Mouse (Mus musculus) thymus, postnatal 14 days (tissue): ENCODE data around the gene Parp16.
A peak's percentile ranks its signal among the peaks of the same experiment; 100 is the strongest.
"Not testable (repeated sequence)": the region's sequence is repeated elsewhere in the genome, so short reads cannot be mapped to it uniquely, and the experiment has no call there.

Source experiments
- DNase-seq: peaks from one replicate; pipeline ENCODE4 v3.0.0; 2021

Parp16 gene

DNA sequence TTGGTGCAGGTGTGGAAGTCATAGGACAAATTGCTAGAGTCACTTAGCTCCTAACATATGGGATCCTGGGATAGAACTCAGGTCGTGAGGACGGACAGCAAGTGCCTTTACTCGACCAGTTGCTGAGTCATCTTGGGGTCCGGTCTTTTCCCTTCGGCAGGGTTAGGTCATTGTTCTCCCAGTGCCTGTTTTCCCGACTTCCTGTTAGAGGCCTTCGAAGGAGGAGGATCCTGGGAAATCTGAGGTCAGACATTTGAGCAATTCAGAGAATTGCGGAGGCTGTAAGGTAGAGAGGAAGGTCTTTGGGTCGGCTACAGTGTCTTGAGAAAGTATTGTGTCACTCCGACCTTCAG lies 19.2 kb downstream of the Parp16 start:
- DNase-seq = no peak

- peak; percentile 90 for DNase-seq
Measured at GRCm38 (mm10) chr9:65214778-65215493, 19.8 kb downstream of the Parp16 start.

DNA sequence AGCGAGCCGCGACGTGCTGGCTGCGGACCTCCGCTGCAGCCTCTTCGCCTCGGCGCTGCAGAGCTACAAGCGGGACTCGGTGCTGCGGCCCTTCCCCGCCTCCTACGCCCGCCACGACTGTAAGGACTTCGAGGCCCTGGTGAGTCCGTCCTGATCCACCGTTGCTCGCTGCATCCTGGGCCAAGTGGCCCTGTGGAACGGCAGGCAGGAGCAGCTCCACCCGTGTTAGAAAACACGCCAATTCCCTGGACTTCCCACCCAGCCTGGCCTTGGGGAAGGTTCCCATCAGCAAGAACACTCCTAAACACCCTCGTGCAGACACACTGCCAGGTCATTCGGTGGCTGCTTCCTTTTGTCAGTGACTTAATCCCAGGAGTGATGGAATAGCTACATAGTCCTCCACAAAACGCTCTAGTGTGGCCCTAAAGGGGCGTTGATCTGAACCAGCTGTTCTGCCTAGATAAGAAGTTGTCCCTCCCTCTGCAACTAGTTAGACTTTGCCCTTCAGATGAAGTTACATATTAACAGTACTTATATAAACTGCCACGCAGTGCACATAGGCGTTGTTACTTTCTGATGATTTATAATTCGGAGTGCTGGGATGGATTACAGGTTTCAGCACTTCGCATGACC lies 20.5 kb downstream of the Parp16 start:
- DNase-seq = no peak

GRCm38 (mm10) chr9:65216972-65217371 lies 21.8 kb downstream of the Parp16 start:
- DNase-seq = peak; percentile 62

- no peak for DNase-seq
Measured at GRCm38 (mm10) chr9:65217661-65218060, 22.5 kb downstream of the Parp16 start.

GRCm38 (mm10) chr9:65218916-65219315 lies 23.8 kb downstream of the Parp16 start:
- DNase-seq = no peak

GRCm38 (mm10) chr9:65220398-65220797 lies 25.2 kb downstream of the Parp16 start:
- not testable (repeated sequence) for DNase-seq

GRCm38 (mm10) chr9:65223927-65224326 lies 28.8 kb downstream of the Parp16 start:
- no peak for DNase-seq

DNA sequence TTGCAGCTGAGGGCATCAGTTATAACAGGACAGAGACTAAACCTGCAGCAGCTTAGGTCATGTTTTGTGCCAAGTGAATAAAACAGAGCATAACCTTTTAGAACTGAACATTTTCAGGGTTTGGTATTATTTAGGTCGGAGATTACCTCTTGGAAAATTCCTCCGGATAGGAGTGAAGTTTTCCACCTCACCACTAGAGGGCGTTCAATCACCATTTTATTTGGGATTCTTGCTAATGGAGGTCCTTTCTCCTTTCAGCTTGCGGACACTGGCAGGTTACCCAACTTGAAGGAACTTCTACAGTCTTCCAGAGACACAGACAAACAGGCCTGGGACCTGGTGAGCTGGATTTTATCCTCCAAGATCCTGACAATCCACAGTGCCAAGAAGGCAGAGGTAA lies 30.6 kb downstream of the Parp16 start:
- DNase-seq = no peak

- DNase-seq = no peak
Measured at GRCm38 (mm10) chr9:65230250-65230649, 35.1 kb downstream of the Parp16 start.

GRCm38 (mm10) chr9:65231284-65231683 lies 36.1 kb downstream of the Parp16 start:
- DNase-seq = no peak

DNA sequence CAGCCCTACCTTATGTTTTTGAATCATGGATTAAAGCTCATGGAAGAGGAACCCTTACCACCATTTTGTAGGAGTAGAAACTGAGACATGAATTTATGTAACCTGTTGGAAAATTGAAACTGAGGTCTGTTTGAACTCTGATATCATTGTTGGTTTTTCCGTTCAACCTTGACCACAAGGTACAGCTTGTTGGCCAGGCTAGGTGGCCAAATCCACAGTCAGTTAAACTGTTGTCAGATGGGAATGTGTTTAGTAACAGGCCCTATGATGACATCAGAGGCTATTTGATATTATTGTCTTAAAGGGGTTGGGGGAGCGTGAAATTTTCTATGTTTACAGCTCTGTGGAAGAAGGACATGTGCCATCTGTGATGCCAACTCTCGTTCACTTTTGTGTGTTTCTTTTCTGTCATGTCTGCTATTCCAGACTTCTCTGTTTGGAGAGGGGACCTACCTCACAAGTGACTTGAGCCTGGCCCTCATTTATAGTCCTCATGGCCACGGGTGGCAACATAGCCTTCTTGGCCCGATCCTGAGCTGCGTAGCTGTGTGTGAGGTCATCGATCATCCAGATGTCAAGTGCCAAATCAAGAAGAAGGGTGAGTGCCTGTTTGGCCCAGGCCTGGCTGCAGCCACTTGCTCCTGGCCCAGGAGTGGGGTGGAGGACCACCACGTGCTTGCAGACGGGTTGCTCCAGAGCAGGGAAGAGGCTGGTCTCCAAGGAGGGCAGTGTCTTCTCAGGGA lies 38.3 kb downstream of the Parp16 start:
- no peak for DNase-seq

GRCm38 (mm10) chr9:65234734-65235133 lies 39.6 kb downstream of the Parp16 start:
- no peak for DNase-seq

- DNase-seq = no peak
Measured at GRCm38 (mm10) chr9:65235601-65236000, 40.4 kb downstream of the Parp16 start.

GRCm38 (mm10) chr9:65237616-65238015 lies 42.5 kb downstream of the Parp16 start:
- DNase-seq = no peak

DNA sequence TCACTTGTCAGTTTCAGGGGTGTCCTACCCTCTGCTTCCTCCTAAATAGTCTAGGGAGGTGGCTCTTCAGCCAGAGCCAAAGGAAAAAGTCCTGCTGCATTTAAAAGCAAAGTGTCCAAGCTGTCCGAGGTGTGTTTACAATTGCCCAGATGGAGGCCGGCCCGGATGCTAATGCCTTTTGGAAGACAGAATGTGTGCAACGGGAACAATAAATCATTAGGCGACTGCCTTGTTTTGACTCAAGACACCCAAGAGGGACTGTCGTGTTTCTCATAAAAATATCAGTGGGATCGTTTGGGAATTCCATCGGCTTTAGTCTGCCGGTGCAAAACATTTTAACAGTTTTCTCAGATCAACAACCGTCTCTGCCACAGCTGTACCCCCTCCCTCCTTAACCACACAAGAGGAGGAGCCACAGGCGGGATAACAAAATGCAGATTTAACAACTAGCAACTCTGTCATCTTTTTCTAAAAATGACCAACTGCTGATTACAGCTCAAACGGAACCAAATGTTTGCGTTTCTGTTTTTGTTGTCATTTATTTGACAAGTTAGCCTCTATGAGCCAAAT lies 43.1 kb downstream of the Parp16 start:
- DNase-seq = peak; percentile 52

- no peak for DNase-seq
Measured at GRCm38 (mm10) chr9:65239176-65239575, 44.0 kb downstream of the Parp16 start.

- DNase-seq = no peak
Measured at GRCm38 (mm10) chr9:65239731-65240130, 44.6 kb downstream of the Parp16 start.

- DNase-seq = no peak
Measured at GRCm38 (mm10) chr9:65240587-65240986, 45.4 kb downstream of the Parp16 start.

GRCm38 (mm10) chr9:65241973-65242372 lies 46.8 kb downstream of the Parp16 start:
- DNase-seq = no peak

DNA sequence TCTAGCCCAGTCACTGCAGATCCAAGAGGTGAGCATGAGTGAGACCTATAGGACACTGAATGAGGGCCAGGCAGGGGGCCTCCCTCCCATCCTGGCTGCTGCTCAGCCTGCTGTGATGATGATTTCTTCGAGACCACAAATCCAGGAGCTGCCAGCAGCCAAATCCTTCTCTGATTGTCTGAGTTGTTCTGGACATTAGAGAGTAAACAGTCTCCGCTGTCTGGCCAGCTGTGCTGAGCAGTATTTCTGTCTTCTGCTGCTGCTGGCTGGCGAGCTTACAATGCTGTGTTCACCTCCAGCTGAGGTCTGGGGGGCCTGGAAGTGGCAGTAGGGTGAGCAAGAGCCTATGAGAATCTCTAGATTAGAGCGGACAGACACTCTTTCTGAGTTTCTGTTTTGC lies 48.1 kb downstream of the Parp16 start:
- DNase-seq = no peak

DNA sequence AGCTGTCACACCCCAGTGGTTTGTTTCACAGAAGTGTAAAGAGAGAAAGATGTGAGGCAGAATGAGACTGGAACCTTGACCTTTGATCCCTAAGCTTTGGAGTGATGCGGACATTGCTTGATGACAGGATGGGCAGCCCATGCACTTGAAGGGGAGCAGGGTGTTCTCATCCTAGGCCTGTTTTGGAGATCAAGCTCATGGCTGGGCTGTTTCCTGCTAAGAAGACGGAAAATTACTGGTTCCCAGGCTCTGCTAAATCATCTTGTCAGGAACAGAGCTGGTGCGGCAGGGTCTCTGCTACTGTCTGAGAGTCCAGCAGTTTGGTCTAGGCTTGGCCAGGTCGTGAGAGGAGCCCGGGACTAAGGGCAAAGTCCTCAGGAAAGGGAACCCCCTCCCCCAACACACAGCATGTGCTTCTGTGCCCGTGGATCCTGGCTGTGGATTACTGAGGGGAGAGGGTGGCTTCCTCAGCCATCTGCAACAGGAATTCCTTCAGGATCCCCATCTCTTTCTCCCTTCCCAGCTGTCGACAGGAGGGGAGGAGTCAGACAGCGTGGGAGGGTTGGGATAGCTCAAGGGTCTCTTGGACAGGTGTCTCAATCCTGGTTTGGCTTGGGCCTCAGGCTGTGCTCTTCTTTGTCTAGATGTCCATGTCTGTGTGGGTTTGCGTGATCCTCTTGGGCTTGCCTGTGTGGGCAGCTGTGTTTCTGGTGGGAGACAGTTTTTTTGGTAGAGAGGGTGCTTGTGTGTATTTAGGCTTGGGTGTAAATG lies 49.1 kb downstream of the Parp16 start:
- DNase-seq = no peak
